Mouse (Mus musculus): ENCODE results near the gene Marcksl1. TPM values are rescaled to one million over a fixed set of nuclear protein-coding genes. Genes with fewer than 3 reads are reported as not detected.
"Not testable (repeated sequence)": the region's sequence is repeated elsewhere in the genome, so short reads cannot be mapped to it uniquely, and the experiment has no call there.

Marcksl1 gene
- polyA plus RNA-seq, 1 experiment from 2014 or later = 382 TPM

DNA sequence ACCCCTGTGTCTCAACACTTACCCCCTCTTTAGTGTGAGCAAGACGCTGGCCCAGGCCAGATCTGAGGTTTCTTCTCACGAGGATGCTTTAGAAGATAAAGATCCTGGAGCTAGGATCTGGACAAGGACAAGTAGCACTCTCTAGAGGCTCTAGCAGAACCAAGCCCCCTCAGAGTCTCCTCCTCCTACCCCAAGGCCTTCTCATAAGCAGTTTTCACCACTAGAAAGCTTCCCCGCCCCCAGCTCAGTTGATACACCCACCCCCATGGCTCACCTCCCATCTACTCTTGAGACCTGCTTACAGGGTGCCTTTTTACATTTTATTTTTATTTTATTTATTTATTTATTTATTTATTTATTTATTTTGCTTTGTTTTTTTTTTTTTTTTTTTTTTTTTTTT is 3.7 kb upstream of the Marcksl1 start:
- DNase-seq (ENCODE audit: low spot score) = no peak

DNA sequence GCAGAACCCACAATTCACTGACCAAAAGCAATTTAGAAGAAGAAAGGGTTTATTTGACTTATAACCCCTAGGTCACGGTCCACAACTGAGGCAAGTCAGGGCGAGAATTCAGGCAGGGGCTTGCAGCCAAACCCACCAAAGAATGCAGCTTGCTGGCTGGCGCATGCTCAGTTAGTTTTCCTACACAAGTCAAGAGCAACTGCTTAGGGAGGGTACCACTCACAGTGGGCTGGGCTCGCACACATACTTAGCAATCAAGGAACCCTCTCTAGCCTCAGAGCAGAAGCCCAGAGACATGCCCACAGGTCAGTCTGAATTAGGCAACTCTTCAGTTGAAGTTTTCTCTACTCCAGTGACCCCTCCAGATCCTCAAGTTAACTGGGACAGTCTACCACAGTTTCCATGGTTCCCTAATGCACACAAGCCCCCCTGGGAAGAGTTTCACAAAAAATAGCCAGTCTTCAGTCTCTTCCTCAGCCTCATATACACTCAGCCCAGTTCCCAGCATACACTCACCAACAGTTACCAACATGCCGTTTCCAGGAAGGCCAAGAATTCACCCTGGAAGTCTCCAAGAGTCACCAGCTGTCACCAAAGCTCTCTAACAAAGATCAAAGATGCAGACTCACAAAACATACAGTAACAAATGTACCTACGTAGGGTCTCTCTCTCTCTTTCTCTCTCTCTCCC is 2.5 kb upstream of the Marcksl1 start:
- DNase-seq (ENCODE audit: low spot score) = no peak

DNA sequence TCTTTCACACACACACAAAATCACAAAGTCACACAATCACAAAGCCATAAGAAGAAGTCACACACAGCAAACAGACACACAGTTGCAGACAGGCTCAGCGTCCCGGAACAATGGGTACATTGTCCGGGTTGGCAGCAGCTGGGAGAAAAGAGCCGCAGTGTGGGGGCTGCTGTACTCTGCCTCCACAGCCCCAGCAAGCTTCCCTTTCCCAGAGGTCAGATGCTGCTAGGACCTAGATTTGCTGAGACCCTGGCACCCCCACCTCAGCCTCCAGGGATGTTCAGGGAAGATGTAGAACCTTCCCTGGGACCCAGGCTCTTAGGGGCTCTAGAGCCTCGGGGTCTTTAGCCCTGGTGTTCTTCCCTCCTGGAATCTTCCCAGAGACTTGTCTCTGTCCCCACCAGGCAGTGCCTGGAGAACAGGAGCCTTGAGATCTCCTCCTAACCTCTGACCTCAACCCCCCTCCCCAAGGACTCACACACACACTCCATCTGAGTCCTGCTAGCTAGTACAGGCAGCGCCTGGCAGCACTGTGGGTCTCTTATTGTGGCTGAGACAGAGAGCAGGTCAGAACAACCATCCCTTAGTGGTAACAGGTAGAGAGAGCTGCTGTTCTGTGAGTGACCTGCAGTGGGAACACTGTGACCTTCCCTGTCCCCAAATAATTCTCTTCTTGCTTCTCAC is 1.8 kb upstream of the Marcksl1 start:
- DNase-seq (ENCODE audit: low spot score) = no peak

DNA sequence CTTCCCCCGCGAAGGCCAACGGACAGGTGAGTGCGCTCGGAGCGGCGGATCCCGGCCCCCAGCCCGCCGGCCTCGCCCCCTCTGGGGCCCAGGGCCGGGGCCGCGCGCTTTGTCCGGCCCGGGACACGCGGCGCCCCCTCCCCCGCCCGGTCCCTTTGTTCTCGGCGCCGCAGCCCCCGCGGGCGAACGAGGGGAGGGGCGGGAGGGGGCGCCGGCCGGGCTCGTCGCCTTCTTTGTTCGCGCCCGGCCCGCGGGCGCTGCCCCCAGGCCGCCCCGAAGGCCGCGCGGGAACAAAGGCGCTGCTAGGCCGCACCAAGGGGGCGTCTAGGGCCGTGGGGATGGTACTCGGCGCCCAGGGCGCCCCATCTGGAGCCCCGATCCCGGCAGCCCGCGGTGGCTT is 510 bp downstream of the Marcksl1 start:
- DNase-seq (ENCODE audit: low spot score) = no peak

DNA sequence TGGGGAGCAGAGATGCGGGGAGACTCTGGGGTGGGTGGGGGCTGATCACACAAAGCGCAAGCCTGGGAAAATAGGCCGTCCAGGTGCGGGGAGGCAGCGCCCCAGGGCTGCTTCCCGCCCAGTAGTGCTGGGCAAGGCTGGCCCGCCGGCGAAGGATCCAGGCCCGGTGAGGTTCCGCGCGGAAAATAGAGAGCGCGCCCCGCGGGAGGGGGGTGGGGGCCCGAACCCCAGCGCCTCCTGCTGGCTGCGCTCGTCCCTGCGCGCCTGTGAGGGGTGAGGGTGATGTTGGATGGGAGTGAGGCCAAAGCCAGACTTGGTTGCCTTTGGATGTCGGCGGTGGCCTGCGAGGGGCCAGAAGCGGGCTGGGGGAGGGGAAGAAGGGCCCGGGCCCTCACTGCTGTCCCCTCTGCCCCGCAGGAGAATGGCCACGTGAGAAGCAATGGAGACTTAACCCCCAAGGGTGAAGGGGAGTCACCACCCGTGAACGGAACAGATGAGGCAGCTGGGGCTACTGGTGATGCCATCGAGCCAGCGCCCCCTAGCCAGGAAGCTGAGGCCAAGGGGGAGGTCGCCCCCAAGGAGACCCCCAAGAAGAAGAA is 1.0 kb downstream of the Marcksl1 start:
- peak; percentile 78 for DNase-seq (ENCODE audit: low spot score)

DNA sequence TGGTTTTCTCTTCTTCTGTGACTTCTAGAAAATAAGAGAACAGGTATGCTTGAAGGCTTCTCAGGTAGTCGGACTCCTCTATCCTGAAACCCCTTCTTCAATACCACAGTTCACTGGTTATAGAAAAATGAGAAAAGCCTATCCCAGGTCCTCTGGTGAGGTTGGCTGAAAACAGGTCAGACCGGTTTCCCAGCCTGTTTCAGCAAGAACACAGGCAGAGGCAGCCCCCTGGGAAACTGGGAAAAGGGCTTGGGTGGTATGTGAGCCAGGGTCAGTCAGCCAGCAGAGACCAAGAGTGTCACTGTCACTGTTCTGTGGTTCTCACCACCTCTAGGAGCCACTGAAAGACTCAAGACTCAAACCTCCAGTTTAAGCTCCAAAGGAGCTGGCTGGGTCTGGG is 3.5 kb downstream of the Marcksl1 start:
- DNase-seq (ENCODE audit: low spot score) = no peak

DNA sequence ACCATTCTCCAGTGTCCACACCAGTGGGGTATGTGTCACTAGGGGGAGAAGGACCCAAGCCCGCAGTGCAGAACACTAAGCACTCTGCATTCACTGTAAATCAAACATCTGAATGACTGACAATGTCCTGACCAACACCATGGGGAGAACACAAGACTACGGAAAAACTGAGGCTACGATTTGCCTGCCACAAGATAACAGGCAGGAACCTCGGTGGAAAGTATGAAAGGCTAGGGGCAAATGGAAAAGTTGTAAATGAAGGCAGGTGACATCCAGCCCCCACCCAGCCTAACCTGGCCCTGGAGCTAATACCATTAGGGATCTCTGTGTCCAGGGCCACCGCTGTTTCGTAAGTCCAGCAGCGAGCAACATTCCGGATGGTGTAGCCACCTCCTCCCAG is 5.1 kb downstream of the Marcksl1 start:
- no peak for DNase-seq (ENCODE audit: low spot score)

DNA sequence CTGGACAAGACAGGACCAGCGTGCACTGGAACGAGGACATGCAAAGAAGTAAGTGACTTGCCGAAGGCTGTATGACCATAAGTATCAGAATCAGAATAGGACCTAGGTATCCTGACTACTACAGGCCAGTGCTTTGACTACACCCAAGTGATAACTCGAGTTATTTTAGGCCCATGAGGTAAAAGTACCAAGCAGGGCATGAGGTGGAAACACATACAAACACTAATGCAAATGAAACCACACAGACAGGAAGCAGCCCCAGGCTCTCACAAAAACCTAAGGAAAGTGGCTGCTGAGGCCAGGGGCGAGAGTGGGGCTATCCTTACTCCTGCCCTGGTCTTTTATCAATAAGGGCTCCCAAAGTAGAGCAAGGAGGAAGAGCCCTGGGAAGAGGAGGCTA is 12.0 kb downstream of the Marcksl1 start:
- no peak for DNase-seq (ENCODE audit: low spot score)

DNA sequence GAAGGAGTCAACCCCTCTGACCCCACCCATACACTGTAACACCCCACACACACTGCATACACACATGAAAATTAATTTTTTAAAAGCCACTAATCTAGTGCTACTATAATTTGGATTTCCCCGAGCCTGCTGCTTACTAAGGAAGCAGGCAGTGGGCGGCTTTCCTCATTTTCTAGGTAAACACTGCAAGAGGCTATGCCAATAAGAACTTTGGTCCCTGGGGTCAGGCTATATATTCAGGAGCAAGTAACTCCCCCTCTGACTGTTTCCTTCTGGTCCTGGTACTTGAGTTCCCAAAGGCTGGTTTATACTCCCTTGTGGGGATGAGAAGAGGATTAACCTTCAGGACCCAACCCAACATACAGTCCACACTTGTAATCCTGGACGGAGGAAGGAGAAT is 12.5 kb downstream of the Marcksl1 start:
- no peak for DNase-seq (ENCODE audit: low spot score)

DNA sequence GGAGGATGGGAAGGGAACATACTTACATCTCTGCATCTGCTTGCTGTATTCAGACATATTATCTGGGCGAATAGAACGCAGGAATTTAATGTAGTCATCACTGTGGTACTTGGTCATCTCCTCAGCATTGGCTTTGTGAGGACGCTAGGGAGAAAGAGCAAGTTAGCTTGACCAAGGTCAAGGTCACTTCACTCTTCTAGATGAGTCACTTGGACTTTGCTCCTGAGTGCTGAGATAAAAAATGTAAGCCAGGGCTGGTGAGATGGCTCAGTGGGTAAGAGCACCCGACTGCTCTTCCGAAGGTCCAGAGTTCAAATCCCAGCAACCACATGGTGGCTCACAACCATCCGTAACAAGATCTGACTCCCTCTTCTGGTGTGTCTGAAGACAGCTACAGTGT is 15.5 kb downstream of the Marcksl1 start:
- DNase-seq (ENCODE audit: low spot score) = not testable (repeated sequence)

DNA sequence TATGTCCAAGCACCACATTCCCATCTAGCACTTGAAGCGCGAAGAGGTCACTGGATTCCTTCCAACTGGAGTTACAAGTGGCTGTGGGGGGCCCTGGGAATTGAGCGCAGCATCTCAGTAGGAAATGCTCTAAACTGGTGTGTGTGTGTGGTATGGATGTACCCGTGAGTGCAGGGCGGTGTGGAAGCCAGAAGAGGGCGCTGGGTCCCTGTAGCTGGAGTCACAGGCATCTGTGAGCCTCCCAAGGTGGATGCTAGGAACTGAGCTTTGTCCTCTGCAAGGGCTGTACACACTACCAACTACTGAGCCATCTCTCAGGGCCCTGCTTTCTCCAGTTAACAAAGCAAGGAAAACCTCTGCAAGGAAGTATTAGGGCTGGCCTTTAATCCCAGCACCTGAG is 26.6 kb downstream of the Marcksl1 start:
- peak; percentile 58 for DNase-seq (ENCODE audit: low spot score)

DNA sequence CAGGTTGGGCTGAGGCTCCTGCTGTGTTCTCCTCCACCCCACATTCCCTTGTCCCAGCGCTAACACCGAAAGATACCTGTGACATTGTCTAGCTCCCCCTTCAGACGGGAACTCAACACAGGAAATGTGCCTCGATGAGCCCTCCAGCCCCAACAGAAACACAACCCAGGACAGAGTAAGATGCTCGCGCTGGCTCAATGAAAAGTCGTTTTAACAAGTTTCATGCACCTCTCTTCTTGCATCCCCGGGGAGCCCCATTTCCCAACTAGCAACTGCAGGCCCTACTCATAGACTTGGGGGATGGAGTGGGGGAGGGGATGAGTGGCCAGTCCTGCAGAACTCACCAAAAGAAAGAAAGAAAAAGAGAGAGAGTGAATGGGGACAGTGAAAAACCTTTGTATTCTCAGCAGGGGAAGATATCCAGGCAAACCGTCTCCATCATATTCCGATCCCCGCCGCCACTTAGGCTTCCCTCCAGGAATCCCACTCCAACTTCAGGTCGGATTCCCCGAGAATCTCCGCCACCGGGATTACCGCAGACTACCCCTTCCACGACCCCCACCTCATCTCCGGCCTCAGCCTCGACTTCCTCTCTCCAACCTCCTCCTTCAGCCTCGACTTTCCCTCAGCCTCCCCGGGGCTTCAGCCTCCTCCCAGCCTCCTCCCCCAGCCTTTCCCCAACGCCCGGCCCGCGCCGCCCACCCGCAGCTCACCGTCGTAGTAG is 28.6 kb downstream of the Marcksl1 start:
- peak; percentile 59 for DNase-seq (ENCODE audit: low spot score)

DNA sequence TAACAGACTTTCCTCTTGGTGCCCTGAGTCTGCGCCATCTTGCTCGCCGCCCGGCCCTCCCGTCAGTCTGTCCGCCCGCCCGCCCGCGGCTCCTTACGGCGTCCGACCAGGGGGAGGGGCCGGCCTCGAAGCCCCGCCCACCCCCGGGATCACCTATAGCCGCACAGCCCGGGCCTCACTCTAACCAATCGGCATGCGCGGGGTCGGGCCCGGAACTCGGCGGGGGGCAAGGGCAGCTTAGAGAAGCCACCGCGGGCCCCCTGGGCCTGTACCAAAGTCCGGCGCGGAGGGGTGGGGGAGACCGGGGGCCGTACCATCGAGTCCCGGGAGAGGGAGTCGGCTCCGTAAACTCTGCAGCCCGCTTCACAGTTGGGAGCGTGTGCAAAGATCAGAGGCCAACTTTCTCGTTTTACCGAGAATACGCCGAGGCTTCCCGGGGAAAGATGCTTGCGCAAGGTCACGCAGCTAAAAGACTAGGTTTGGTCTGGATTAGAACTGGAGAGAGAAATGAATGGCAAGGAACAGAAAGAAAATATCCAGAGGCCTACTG is 29.3 kb downstream of the Marcksl1 start, which contains the start of gene Hdac1:
TSS of gene Hdac1 (minus strand) at position 122 of the 550 bp plus-strand sequence.
- DNase-seq (ENCODE audit: low spot score) = peak; percentile 97

DNA sequence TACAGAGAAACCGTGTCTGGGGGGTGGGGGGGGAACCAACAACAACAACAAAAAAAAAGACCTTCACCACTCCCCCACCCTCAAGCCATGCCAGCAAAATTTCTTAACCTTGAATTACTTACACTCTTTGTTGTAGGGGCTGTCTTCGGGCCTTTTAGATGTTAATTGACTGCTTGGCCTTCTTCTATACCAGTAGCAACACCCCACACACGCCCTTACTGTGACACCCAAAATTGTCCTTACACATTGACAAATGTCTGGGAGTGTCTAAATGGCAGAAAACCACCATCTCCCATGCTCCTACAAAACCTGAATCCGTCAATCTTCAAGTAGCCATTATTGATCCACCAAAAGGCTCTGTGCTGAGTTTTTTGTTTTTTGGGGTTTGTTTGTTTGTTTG is 30.7 kb downstream of the Marcksl1 start:
- no peak for DNase-seq (ENCODE audit: low spot score)

DNA sequence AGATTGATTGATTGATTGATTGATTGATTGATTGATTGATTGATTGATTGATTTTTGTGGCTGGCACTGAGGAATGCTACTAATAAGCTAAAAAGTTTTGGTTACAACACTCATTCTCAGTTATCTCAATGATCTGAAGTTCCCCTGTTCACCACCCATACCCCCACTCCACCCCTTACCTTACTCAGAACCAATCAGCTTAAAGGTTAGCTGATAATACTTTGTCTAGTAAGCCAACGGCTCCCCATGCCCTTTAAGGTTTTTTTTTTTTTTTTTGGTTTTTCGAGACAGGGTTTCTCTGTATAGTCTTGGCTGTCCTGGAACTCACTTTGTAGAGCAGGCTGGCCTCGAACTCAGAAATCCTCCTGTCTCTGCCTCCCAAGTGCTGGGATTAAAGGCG is 34.2 kb downstream of the Marcksl1 start:
- not testable (repeated sequence) for DNase-seq (ENCODE audit: low spot score)

DNA sequence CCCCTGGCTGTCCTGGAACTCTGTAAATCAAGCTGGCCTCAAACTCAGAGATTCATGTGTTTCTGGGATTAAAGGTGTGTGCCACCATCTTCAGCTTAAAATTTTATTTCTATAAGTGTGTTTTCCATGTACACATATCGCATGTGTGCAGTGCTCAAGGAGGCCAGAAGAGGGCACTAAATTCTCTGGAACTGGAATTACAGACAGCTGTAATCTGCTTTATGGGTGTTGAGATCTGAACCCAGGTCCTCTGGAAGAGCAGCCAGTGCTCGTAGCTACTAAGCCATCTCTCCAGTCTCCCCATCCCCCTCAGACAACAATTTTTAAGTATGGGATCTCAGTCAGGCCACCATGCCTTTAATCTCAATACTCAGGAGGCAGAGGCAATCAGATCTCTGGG is 35.9 kb downstream of the Marcksl1 start:
- DNase-seq (ENCODE audit: low spot score) = peak; percentile 68

DNA sequence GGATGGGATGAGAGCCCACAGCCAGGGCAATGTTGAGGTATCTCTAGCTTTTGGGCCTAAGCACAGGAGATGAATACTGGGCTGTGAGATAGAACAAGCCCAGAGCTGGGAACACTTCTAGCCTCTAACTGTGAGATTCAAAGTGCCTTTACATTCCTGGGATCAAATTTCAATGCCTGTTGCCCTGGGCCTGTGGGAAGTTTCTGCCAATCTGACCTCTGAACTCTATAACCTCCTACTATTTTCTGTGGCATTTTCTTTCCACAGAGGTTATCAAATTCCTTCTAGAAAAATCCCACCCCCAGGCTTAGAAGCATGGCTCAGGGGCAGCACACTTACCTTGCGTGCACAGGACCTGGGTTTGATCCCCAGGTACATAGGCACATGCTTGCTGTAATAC is 36.9 kb downstream of the Marcksl1 start:
- DNase-seq (ENCODE audit: low spot score) = no peak

DNA sequence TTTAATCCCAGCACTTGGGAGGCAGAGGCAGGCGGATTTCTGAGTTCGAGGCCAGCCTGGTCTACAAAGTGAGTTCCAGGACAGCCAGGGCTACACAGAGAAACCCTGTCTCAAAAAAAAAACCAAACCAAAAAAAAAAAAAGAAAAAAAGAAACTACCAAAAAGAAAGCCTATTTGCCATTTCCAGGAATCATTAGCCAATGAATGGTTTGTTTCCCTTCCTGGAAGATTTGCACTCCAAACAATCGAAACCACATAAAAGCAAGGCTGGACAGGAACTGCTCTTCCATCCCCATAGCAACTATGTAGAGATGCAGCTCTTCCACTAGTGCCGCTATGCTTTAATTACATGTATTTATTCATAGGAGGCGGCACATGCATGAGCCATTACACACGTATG is 41.1 kb downstream of the Marcksl1 start:
- not testable (repeated sequence) for DNase-seq (ENCODE audit: low spot score)

DNA sequence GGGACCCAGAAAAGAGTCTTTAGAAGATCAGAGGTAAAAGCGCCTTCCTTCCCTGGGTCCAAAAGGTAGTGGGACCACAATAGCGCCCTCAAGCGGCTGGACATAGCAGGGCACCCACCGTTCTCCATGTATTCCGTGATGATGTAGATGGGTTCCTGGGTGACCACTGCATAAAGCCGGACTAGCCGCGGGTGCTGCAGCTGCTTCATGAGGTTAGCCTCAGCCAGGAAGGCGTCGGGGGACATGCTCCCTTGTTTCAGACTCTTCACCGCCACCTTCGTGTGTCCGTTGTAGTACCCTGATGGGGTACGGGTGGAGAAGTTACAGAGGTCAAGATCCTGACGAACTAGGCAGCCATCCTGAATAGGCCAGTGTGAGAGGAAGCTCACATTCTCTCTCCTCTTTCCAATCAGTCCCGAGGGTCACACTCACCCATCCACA is 42.1 kb downstream of the Marcksl1 start:
- DNase-seq (ENCODE audit: low spot score) = peak; percentile 41

DNA sequence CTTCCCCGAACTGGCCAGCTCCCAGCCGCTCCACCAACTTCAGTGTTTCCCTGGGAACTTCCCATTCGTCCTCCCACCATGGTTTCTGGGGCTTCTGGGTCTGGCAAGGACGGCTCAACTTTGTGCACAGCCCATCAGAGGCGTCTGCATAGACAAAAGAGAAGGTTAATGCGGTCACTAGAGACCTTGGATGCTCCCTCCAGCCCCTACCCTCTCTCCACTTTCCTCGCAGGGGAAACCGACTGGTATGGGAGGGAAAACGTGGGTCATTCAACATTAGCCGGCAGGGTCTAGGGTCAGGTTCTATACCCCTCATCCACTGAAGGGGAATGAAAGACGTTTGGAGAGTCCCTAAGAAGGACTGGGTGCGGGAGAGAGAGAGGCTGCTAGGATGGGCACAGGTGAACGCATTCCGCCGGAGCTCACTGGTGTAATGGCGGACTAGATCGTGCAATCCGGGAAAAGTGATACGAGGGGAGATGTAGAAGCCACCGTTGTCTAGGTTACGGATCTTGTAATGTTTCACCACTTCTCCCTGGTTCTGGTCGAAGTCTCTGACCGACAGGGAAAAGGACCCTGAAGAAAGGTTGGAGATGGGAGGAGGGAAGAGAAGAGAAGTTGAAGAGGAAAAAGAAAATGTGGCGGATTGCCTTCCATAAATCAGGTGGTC is 42.6 kb downstream of the Marcksl1 start:
- DNase-seq (ENCODE audit: low spot score) = no peak

All from thymus, postnatal 0 days (tissue).